Mouse (Mus musculus): ENCODE measurements at regions not wholly inside any gene's neighbourhood (a gene's known extent, or its start where the extent isn't known, plus 50 kb on each side); places are given as distances from the start of the nearest gene placed in this dataset.

- CTCF ChIA-PET, result no interaction called here
Observed at GRCm38 (mm10) chr15:56139451-56139850, 1338.0 kb downstream of the Slc22a22 start.

GRCm38 (mm10) chr15:56136420-56136970 lies 1340.9 kb downstream of the Slc22a22 start:
- CTCF ChIA-PET, result no interaction called here

- CTCF ChIA-PET, result no interaction called here
Observed at GRCm38 (mm10) chr15:56128029-56128428, 1349.4 kb downstream of the Slc22a22 start.

- CTCF ChIA-PET, result no interaction called here
Observed at GRCm38 (mm10) chr15:56119287-56120065, 1357.9 kb downstream of the Slc22a22 start.

GRCm38 (mm10) chr15:56108313-56108712 lies 1369.1 kb downstream of the Slc22a22 start:
- CTCF ChIA-PET, result no interaction called here

GRCm38 (mm10) chr15:56107719-56108118 lies 1369.7 kb downstream of the Slc22a22 start:
- CTCF ChIA-PET, result no interaction called here

GRCm38 (mm10) chr15:56100133-56100735 lies 1377.2 kb downstream of the Slc22a22 start:
- CTCF ChIA-PET, result no interaction called here

- CTCF ChIA-PET, result no interaction called here
Observed at GRCm38 (mm10) chr15:56077838-56078567, 1399.4 kb downstream of the Slc22a22 start.

- CTCF ChIA-PET, result no interaction called here
Observed at GRCm38 (mm10) chr15:56077081-56077480, 1400.3 kb downstream of the Slc22a22 start.

- CTCF ChIA-PET, result no interaction called here
Observed at GRCm38 (mm10) chr15:56076680-56077079, 1400.7 kb downstream of the Slc22a22 start.

GRCm38 (mm10) chr15:56069511-56069910 lies 1407.9 kb downstream of the Slc22a22 start:
- CTCF ChIA-PET, result no interaction called here

GRCm38 (mm10) chr15:56067214-56067613 lies 1410.2 kb downstream of the Slc22a22 start:
- CTCF ChIA-PET, result no interaction called here

- CTCF ChIA-PET, result no interaction called here
Observed at GRCm38 (mm10) chr15:56066540-56066939, 1410.9 kb downstream of the Slc22a22 start.

GRCm38 (mm10) chr15:56065872-56066534 lies 1411.4 kb downstream of the Slc22a22 start:
- CTCF ChIA-PET, result interaction anchor here (0.6 kb wide), 1 partner anchor 464 kb away, joined by 8 read pairs; no protein-coding TSS in a partner anchor

GRCm38 (mm10) chr15:56062576-56062975 lies 1414.8 kb downstream of the Slc22a22 start:
- CTCF ChIA-PET, result no interaction called here

- CTCF ChIA-PET, result no interaction called here
Observed at GRCm38 (mm10) chr15:56061326-56061725, 1416.1 kb downstream of the Slc22a22 start.

- CTCF ChIA-PET, result no interaction called here
Observed at GRCm38 (mm10) chr15:56050716-56051115, 1426.7 kb downstream of the Slc22a22 start.

GRCm38 (mm10) chr15:56047832-56048231 lies 1429.6 kb downstream of the Slc22a22 start:
- CTCF ChIA-PET, result no interaction called here

- CTCF ChIA-PET, result interaction anchor here (1.4 kb wide), 1 partner anchor 341 kb away, joined by 4 read pairs; no protein-coding TSS in a partner anchor
Observed at GRCm38 (mm10) chr15:56046679-56047532, 1430.5 kb downstream of the Slc22a22 start.

- CTCF ChIA-PET, result interaction anchor here (0.5 to 1.4 kb wide), 2 partner anchors 340 to 1067 kb away, joined by 3 to 4 read pairs; no protein-coding TSS in a partner anchor
Observed at GRCm38 (mm10) chr15:56045510-56046245, 1431.7 kb downstream of the Slc22a22 start.
